Mouse (Mus musculus) kidney, adult 9 months (tissue): ENCODE data around the gene Jade1.

Source experiments
- DNase-seq: peaks from one replicate; pipeline ENCODE4 v3.0.0; 2022

The Jade1 gene

DNA sequence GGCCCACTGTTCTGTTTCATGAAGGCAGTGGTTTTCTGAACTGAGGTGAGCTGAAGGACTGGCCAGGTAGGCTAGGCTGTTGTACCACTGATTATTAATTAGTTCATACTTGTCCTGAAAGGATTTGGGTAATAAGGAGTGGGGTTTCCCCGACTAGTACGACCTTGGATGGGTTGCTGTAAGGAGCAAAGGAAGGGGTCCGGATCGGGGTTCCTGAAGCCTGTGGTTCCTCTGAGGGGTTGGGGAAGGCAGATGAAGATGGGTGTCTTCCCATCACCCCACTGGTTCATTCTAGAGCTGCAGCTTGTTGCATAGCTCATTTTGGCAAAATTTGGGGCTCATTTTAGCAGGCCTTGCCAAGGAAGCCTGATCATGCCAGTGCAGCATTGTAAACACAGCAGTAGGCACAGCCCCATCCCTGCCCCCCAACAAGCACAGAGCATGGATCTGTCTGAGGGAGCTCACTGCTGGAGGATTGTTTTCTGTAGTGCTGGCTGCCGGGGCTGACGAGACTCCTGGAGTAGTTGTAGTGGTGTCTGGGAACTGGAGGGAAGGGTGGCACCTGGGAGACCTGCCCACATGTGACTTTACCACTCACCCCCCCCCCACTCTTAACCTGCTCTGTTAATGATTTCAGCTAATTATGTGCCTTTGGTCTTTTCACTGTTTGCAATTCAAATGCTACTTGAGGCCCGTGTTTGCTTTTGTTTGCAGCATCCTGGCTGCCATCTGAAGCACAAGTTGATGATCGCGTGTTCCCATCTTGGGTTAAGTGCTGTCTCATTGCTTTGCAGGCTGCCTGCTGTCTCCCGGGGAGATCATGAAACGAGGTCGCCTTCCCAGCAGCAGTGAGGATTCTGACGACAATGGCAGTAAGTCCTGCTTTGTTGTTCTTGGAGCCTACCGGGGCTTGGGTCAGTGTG, 25.1 kb downstream of the Jade1 start:
- DNase-seq, result peak; percentile 69

- peak; percentile 95 for DNase-seq
These were observed 25.9 kb downstream of the Jade1 start for GRCm38 (mm10) chr3:41581436-41581835.

DNA sequence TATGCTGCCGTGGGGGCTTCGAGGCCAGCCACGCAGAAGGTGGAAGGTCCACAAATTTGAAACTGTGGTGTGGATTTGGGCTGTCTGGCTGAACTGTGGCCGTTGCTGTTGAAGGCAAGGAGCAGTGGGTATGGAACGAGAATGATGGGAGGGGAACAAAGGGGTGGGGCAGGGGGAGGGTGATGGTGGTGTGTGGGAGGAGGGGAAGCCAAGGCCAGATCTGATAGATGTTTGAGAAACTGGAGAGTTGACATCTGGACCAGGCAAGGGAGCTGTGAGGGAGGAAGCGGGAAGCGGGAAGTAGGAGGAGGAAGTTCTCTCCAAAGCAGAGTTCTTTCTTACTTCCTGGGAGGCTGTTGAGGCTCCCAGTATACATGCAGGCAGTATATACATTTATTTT, 26.7 kb downstream of the Jade1 start:
- DNase-seq, result no peak

- DNase-seq, result no peak
These were observed 27.6 kb downstream of the Jade1 start for GRCm38 (mm10) chr3:41583092-41583491.

DNA sequence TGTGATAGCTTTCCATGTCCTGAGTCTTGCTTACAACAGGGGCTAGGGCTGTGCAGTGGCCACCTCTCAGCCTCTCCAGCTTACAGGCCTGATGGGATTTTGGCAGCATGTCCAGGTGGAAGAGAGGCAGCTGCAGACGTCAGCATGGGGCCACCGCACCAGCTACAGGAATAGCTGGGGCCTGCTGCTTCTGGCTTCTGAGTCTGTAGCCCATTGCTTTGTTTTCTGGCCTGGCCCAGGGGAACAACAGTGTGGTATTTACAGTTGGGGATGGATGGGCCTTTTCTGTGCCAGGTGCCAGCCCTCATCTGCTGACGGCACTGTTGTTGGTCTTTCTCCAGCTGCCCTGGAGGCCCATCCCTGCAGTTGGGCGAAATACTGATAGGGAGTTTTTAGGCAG, 28.1 kb downstream of the Jade1 start:
- no peak for DNase-seq

- DNase-seq, result no peak
These were observed 30.0 kb downstream of the Jade1 start for GRCm38 (mm10) chr3:41585548-41585947.

DNA sequence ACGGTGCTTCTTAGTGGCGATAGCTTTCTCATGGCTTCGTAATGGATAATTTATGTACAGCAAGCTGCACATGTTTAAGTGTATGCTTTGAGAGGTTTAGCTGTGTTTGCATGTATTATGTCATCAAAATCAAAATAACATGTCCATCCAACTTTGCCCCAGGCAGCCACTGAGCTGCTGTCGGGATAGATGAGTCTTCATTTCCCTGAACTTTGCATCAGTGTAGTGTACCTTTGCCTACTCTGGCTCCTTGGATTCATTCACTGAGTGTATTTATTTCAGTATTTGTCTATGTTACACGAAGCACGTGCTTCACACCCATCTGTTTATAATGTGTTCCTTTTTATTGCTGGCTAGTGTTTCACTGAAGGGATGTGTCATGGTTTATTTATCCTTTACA, 30.8 kb downstream of the Jade1 start:
- DNase-seq, result no peak

DNA sequence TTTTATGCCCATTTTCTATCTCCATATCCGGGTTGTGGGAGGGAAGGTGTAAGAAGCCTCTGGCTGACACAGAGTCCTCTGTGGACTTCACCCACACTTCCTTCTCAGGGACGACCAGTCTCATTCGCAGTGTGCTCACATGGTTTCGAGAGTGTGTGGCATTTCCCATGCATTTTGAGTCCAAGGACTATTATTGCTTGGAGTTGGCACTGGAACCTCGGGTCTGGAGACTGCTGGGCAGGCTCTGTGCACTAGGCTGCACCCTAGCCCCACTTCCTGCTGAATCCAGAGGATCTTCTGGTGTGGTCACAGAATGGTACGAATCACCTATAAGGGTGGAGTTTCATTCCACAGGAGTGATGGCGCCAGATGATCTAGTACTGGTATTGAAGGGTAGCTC, 31.4 kb downstream of the Jade1 start:
- DNase-seq, result peak; percentile 57

GRCm38 (mm10) chr3:41587588-41587987, 32.1 kb downstream of the Jade1 start:
- DNase-seq, result peak; percentile 64

GRCm38 (mm10) chr3:41588495-41588894, 33.0 kb downstream of the Jade1 start:
- DNase-seq, result peak; percentile 50

GRCm38 (mm10) chr3:41589246-41589914, 33.8 kb downstream of the Jade1 start:
- DNase-seq, result no peak

DNA sequence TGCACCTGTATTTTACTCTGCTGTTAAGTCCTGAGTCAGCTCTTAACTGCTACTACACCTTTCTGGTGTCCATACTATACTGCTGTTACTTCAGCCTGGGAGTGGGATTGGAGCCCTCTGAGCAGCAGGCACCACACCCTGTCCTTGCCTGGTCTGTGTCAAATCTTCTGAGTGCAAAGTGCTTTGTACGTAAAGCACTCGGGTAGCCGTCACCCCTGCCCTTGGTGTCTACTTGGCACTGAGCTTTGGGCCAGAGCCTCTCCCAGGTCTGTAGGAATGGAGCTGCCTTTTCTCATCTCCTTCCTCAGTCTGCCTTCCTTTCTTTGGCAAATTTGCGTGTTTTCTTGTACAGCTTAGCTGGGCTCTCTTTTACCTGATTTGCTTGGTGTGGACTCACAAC, 34.5 kb downstream of the Jade1 start:
- DNase-seq, result no peak

GRCm38 (mm10) chr3:41590695-41591559, 35.4 kb downstream of the Jade1 start:
- peak; percentile 90 for DNase-seq

DNA sequence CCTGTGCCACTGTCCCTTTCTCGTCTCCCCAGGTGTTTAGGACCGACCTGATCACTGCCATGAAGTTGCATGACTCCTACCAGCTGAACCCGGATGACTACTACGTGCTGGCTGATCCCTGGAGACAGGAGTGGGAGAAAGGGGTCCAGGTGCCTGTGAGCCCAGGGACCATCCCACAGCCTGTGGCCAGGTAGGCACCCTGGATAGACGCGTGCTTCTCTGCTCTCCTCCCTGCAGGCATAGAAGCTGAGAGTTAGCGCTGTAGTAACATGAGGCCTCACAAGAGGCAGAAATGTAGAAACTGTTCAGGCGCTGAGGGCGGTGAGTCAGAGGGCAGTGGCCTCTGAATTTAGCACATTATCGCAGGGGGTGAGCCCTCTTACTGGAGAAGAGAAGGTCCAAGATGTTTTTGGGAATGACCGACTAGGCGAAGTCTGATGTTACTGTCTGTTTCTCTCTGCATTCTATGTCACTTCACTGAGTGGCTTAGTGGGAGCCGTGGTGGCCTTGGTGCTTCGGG, 36.2 kb downstream of the Jade1 start:
- DNase-seq, result no peak

DNA sequence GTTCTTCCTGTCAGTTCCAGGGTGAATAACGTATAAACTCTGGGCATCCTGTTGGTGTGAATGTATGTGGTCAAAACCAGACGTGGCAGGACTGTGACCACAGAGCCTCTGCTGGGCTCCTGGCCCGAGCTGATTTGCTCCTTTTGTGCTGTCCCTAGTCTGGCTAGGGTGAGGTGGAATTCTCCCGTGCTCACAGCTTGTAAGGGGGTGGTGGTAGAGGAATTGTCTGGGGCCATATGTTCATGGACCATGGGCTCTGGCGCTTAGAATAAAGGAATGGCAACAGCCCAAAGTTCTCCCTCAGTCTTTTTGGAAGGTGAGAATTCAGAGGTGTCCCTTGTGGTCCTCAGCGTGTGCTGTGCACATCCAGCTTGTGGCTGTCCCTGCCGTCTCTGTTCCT, 37.3 kb downstream of the Jade1 start:
- DNase-seq, result no peak

GRCm38 (mm10) chr3:41594097-41594879, 38.8 kb downstream of the Jade1 start:
- peak; percentile 80 for DNase-seq

DNA sequence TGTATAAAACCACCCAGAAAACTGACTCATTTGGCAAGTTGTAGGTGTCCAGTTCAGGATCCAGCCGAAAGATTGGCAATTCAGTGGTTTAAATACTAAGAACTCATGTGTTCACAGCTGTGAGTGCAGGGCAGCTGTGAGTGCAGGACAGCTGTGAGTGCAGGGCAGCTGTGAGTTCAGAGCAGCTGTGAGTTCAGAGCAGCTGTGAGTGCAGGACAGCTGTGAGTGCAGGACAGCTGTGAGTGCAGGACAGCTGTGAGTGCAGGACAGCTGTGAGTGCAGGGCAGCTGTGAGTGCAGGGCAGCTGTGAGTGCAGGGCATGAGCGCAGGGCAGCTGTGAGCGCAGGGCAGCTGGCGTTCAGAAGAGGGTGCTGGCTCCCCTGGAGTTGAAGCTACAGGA, 39.5 kb downstream of the Jade1 start:
- no peak for DNase-seq

DNA sequence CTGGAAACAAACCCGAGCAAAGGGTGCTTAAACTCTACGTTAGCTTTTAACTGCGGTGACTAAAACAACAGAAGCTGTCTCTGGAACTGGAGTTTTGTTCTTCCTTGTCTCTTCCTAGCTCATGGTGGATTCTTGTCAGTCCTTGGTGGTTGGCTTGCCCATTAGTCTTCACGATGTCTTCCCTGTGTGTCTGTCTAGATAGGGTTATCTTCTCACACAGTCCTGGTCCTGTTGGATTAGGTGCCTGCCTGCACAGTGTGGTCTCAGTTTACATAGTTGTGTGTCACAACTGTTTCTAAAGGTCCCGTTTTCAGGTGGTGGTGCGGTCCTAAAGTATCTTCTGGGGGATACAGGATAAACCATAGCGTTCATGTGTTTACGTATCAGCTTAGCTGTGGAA, 41.5 kb downstream of the Jade1 start:
- no peak for DNase-seq

- DNase-seq, result no peak
These were observed 42.9 kb downstream of the Jade1 start for GRCm38 (mm10) chr3:41598412-41598811.

GRCm38 (mm10) chr3:41599226-41599625, 43.7 kb downstream of the Jade1 start:
- DNase-seq, result no peak

DNA sequence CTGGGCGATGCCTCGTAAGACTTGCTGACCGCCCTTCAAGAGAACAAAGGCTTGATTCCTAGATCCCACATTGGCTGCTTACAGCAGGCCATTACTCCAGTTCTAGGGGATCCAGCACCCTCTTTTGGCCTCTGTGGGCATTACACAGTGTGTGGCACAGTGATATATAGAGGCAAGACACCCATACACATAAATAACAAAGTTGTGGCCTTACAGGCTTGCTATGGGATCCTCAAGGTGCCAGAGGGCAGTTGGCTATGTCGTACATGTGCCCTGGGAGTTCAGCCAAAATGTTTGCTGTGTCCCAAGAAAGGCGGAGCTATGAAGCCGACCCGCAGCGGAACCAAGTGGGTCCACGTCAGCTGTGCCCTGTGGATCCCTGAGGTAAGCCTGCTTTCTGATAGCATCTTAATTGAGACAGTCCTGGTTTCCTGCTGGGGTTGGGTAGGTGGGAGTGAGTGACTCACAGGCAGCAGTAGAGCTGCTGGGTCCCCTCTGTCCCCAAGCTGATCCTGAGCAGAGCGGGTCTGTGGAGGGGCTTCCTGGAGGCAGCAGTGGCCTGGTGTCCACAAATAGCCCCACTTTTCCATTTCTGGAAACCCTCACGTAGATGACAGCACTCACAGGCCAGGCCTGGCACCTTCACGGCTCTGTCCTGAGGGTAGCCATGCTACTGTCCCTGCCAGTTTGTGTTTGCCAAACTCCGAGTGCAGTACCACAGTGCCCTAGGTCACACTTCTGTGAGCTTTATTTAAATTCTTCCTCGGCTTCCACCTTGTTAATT, 44.5 kb downstream of the Jade1 start:
- DNase-seq, result peak; percentile 81
